Mouse (Mus musculus): ENCODE measurements at regions not wholly inside any gene's neighbourhood (a gene's known extent, or its start where the extent isn't known, plus 50 kb on each side); places are given as distances from the start of the nearest gene placed in this dataset.

DNA sequence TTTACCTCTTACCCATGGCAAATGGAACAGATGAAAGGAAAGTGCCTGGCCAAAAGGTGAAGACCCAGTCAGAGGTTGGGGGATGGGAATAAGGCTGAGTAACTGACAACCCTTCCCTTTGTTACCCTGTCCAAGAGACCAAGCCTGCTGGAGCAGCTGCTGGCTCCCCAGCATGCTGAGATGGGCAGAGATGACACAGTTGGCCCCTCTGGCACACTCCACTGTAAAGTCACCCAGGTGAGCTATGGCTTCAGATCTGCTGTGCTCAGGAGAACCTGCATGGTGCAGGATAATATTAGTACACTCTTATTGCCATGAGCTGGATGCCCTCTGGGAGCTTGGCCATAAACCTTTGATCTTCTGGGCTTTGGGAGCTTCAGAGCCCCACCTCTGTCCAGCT lies 100.3 kb downstream of the Cbln1 start:
- H3K4me3 ChIP-seq (ENCODE audit: low read depth, low read length): no peak overlapping the region
- H3K36me3 ChIP-seq (ENCODE audit: control insufficient read depth, insufficient read depth, low read length): no peaks in the 10 kb centered on the region
- DNase-seq (ENCODE audit: low spot score) (no peak), ATAC-seq (replicated peaks; ENCODE audit: low FRiP score) (no peak)
- no peak overlapping the region for H3K4me2 ChIP-seq
- no peaks in the 10 kb centered on the region for H3K27me3 ChIP-seq (replicated peaks; ENCODE audit: control insufficient read depth, insufficient read depth, low read length)
- H3K9ac ChIP-seq (ENCODE audit: low read depth, low read length): no peak overlapping the region
- no peak overlapping the region for H3K27ac ChIP-seq (ENCODE audit: low read depth, low read length)
- H3K4me1 ChIP-seq (replicated peaks; ENCODE audit: control insufficient read depth, insufficient read depth, low read length): no peaks in the 10 kb centered on the region
- no peaks in the 10 kb centered on the region for H3K9me3 ChIP-seq (ENCODE audit: control insufficient read depth, low read length)

DNA sequence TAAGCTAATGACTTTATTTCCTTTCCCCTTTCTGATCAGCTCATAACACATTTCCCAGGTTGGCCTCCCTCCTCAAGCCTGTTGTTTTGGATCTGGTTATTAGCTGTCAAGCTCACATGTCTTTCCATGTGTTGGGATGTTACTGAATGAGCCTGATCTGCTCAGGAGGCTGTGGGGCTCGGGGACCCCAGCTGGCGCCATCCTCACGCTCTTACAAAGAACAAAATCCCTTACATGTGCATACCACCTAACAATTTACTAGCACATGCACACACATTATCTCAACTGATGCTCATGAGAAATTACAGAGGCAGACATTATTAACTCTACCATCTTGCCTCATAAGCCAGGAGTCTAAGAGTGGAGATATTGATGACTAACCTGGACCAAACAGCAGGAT lies 102.2 kb downstream of the Cbln1 start:
- ATAC-seq (replicated peaks; ENCODE audit: low FRiP score): no peak
- H3K9ac ChIP-seq (ENCODE audit: low read depth, low read length): no peak overlapping the region

DNA sequence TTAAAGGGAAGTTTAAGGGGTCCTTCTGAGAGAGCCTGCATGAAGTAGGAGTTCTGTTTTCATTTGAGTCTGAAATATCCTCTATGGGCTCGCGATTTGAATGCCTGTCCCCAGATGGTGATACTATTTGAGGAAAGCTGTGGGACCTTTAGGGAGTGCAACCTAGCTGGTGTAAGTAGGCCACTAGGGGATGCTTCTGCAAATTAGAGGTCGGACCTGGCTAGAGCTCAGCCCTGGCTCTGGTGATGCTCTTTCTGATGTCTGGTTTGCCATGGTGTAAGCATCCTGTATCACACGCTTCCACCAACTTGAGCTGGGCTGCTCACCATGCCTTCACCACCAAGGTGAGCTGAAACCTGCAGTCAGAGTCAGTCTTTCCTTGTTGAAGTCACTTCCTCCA lies 121.9 kb downstream of the Cbln1 start:
- Histone ChIP-seq H3K27me3 (replicated peaks; ENCODE audit: control insufficient read depth, insufficient read depth, low read length) (no peaks in the 10 kb centered on the region), H3K4me3 (ENCODE audit: low read depth, low read length) (no peak overlapping the region), H3K4me2 (no peak overlapping the region), H3K9me3 (ENCODE audit: control insufficient read depth, low read length) (no peaks in the 10 kb centered on the region), H3K36me3 (ENCODE audit: control insufficient read depth, insufficient read depth, low read length) (no peaks in the 10 kb centered on the region), H3K27ac (ENCODE audit: low read depth, low read length) (no peak overlapping the region), H3K4me1 (replicated peaks; ENCODE audit: control insufficient read depth, insufficient read depth, low read length) (no peaks in the 10 kb centered on the region), H3K9ac (ENCODE audit: low read depth, low read length) (no peak overlapping the region)
- WGBS: 72% methylated on average over 4 of the region's 4 CpGs
- no peak for DNase-seq (ENCODE audit: low spot score)
- ATAC-seq (replicated peaks; ENCODE audit: low FRiP score): no peak

More for the DNA sequence above, 102.2 kb downstream of the Cbln1 start:
- Histone ChIP-seq H3K9me3 (ENCODE audit: control insufficient read depth, low read length) (no peaks in the 10 kb centered on the region), H3K27ac (ENCODE audit: low read depth, low read length) (no peak overlapping the region), H3K36me3 (ENCODE audit: control insufficient read depth, insufficient read depth, low read length) (no peaks in the 10 kb centered on the region), H3K4me3 (ENCODE audit: low read depth, low read length) (no peak overlapping the region), H3K4me1 (replicated peaks; ENCODE audit: control insufficient read depth, insufficient read depth, low read length) (no peaks in the 10 kb centered on the region), H3K4me2 (no peak overlapping the region), H3K27me3 (replicated peaks; ENCODE audit: control insufficient read depth, insufficient read depth, low read length) (no peaks in the 10 kb centered on the region)
- DNase-seq (ENCODE audit: low spot score): no peak
- 76% methylated on average over 3 of the region's 3 CpGs for WGBS

DNA sequence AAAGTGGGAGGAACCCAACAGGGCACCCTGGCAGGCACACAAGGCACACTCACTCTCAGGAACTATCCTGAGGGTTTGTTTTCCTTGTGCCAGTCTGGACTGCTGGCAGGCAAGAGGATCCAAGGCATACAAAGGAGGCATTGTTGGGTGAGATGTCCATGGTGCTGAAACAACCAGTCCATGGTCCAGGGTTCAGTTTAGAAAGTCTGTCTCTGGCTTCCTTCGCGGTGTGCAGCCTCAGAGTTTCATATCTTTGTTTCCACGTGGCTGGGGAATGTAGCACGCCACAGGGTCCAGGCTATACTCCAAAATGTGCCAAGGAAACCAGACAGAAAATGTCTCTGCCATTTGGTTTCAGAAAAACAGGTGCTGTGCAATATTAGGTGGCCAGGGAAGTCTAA lies 122.6 kb downstream of the Cbln1 start:
- Histone ChIP-seq H3K27me3 (replicated peaks; ENCODE audit: control insufficient read depth, insufficient read depth, low read length) (no peaks in the 10 kb centered on the region), H3K27ac (ENCODE audit: low read depth, low read length) (no peak overlapping the region), H3K4me2 (no peak overlapping the region), H3K36me3 (ENCODE audit: control insufficient read depth, insufficient read depth, low read length) (no peaks in the 10 kb centered on the region), H3K9me3 (ENCODE audit: control insufficient read depth, low read length) (no peaks in the 10 kb centered on the region), H3K4me1 (replicated peaks; ENCODE audit: control insufficient read depth, insufficient read depth, low read length) (no peaks in the 10 kb centered on the region), H3K9ac (ENCODE audit: low read depth, low read length) (no peak overlapping the region), H3K4me3 (ENCODE audit: low read depth, low read length) (no peak overlapping the region)
- DNase-seq (ENCODE audit: low spot score) (no peak), ATAC-seq (replicated peaks; ENCODE audit: low FRiP score) (no peak)
- 58% methylated on average over 4 of the region's 4 CpGs for WGBS

DNA sequence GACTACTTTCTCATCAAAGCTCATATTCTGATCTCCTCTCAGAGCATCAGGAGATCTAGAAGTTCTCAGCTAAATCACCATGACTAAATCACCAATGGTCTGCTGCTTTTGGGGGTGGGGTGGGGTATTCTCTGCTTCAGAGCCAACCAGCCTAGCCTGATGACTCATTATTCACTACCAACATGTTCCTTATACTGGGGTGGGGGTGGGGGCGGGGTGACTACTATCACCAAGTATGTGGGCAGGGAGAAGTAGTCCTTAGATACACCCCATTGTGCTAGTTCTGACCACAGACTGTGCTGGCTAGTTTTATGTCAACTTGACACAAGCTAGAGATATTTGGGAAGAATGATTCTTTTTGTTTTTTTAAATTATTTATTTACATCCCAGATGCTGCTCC lies 143.0 kb downstream of the Cbln1 start:
- H3K9ac ChIP-seq (ENCODE audit: low read depth, low read length): no peak overlapping the region
- H3K4me1 ChIP-seq (replicated peaks; ENCODE audit: control insufficient read depth, insufficient read depth, low read length): no peaks in the 10 kb centered on the region
- no peak for ATAC-seq (replicated peaks; ENCODE audit: low FRiP score)
- H3K9me3 ChIP-seq (ENCODE audit: control insufficient read depth, low read length): no peaks in the 10 kb centered on the region
- no peaks in the 10 kb centered on the region for H3K27me3 ChIP-seq (replicated peaks; ENCODE audit: control insufficient read depth, insufficient read depth, low read length)
- WGBS: 82% methylated on average over 1 of the region's 1 CpGs
- no peak overlapping the region for H3K27ac ChIP-seq (ENCODE audit: low read depth, low read length)
- DNase-seq (ENCODE audit: low spot score): no peak
- H3K4me2 ChIP-seq: no peak overlapping the region
- no peak overlapping the region for H3K4me3 ChIP-seq (ENCODE audit: low read depth, low read length)
- H3K36me3 ChIP-seq (ENCODE audit: control insufficient read depth, insufficient read depth, low read length): no peaks in the 10 kb centered on the region

DNA sequence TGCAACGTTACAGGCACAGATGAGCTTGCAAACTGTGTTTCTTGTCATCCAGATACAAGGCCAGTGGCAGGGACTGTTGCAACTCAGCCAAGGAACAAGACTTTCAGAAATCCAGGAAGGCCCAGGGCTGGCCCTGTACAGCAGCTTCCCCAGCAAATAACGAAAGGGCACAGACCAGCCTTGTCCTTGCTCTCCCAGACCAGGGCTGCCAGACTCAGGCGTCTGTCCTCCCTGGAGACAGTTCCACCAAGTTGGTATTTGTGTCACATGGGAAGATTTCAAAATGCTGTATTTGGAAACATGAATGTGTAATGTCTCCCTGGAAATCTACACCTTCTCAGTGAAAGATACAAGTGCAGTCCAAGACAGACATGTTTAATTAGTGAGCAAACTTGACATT lies 157.8 kb downstream of the Cbln1 start:
- H3K9ac ChIP-seq (ENCODE audit: low read depth, low read length): no peak overlapping the region
- ATAC-seq (replicated peaks; ENCODE audit: low FRiP score): no peak
- no peak overlapping the region for H3K27ac ChIP-seq (ENCODE audit: low read depth, low read length)
- DNase-seq (ENCODE audit: low spot score): no peak
- H3K9me3 ChIP-seq (ENCODE audit: control insufficient read depth, low read length): no peaks in the 10 kb centered on the region
- no peaks in the 10 kb centered on the region for H3K4me1 ChIP-seq (replicated peaks; ENCODE audit: control insufficient read depth, insufficient read depth, low read length)
- no peak overlapping the region for H3K4me2 ChIP-seq
- no peak overlapping the region for H3K4me3 ChIP-seq (ENCODE audit: low read depth, low read length)
- no peaks in the 10 kb centered on the region for H3K27me3 ChIP-seq (replicated peaks; ENCODE audit: control insufficient read depth, insufficient read depth, low read length)
- no peaks in the 10 kb centered on the region for H3K36me3 ChIP-seq (ENCODE audit: control insufficient read depth, insufficient read depth, low read length)
- 60% methylated on average over 3 of the region's 3 CpGs for WGBS

DNA sequence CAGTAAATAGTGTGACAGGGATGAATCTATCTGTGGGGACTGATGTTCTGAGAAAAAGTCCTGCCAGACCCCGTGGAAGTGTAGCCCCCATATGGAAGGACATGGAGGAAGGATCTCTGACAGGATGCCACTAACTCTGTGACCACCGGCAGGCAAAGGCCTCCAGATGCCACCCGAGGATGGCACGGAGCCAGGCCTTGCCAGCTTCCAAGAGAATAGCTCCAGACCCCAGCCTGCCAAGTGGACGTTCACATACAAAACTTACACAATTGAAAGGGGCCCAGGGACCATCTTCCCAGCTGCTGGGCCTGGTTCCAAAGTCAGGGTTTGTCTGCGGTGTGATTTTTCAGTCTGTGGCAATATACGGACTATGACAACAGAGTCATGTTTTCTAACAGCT lies 161.1 kb downstream of the Cbln1 start:
- no peak overlapping the region for H3K9ac ChIP-seq (ENCODE audit: low read depth, low read length)
- H3K36me3 ChIP-seq (ENCODE audit: control insufficient read depth, insufficient read depth, low read length): no peaks in the 10 kb centered on the region
- H3K4me1 ChIP-seq (replicated peaks; ENCODE audit: control insufficient read depth, insufficient read depth, low read length): no peaks in the 10 kb centered on the region
- H3K4me2 ChIP-seq: no peak overlapping the region
- DNase-seq (ENCODE audit: low spot score) (no peak), ATAC-seq (replicated peaks; ENCODE audit: low FRiP score) (no peak)
- no peak overlapping the region for H3K4me3 ChIP-seq (ENCODE audit: low read depth, low read length)
- 86% methylated on average over 7 of the region's 7 CpGs for WGBS
- no peak overlapping the region for H3K27ac ChIP-seq (ENCODE audit: low read depth, low read length)
- H3K9me3 ChIP-seq (ENCODE audit: control insufficient read depth, low read length): no peaks in the 10 kb centered on the region
- H3K27me3 ChIP-seq (replicated peaks; ENCODE audit: control insufficient read depth, insufficient read depth, low read length): no peaks in the 10 kb centered on the region

DNA sequence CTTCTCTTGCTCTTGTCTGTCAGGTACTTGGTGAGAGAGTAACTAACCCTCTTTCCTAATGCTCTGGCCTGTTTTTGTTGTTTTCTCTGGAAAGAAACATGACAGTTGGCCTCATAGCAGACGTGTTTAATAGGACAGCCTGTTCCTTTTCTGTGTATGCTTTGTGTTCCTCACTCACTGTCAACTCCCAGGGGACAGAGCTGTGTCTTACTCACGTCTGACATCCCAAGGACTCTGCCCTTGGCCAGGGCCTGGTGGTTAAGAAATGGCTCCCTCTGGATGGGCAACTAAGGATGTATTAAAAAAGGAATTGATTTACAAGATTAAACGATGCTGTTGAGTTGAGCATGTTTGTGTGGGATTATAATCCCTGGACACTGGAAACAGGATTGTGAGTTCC lies 164.1 kb downstream of the Cbln1 start:
- DNase-seq (ENCODE audit: low spot score): no peak
- no peak for ATAC-seq (replicated peaks; ENCODE audit: low FRiP score)
- no peaks in the 10 kb centered on the region for H3K4me1 ChIP-seq (replicated peaks; ENCODE audit: control insufficient read depth, insufficient read depth, low read length)
- H3K36me3 ChIP-seq (ENCODE audit: control insufficient read depth, insufficient read depth, low read length): no peaks in the 10 kb centered on the region
- no peak overlapping the region for H3K27ac ChIP-seq (ENCODE audit: low read depth, low read length)
- WGBS: 62% methylated on average over 3 of the region's 3 CpGs
- no peak overlapping the region for H3K9ac ChIP-seq (ENCODE audit: low read depth, low read length)
- H3K27me3 ChIP-seq (replicated peaks; ENCODE audit: control insufficient read depth, insufficient read depth, low read length): no peaks in the 10 kb centered on the region
- H3K9me3 ChIP-seq (ENCODE audit: control insufficient read depth, low read length): no peaks in the 10 kb centered on the region
- H3K4me3 ChIP-seq (ENCODE audit: low read depth, low read length): no peak overlapping the region
- no peak overlapping the region for H3K4me2 ChIP-seq

DNA sequence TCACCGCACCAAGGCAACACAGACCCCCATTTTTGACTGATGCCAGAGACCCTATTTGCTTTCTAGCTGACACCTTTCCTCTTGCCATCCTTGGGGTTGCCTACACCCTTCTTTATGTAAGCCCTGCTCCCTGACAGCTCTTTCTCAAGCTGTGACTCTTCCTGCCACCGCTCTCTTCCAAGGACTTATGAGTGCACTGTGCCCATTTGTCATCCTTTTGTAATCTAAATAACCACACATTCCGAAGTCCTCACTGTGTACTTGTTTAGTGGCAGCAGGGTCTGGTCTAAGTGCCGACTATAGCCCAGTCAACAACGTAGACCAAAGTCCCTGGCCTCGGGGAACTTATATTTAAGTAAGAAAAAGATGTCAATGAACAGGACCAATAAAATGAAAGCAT lies 167.4 kb downstream of the Cbln1 start:
- no peak overlapping the region for H3K4me3 ChIP-seq (ENCODE audit: low read depth, low read length)
- 81% methylated on average over 6 of the region's 6 CpGs for WGBS
- H3K27ac ChIP-seq (ENCODE audit: low read depth, low read length): no peak overlapping the region

More for the DNA sequence above, 167.4 kb downstream of the Cbln1 start:
- DNase-seq (ENCODE audit: low spot score) (no peak), ATAC-seq (replicated peaks; ENCODE audit: low FRiP score) (no peak)
- no peaks in the 10 kb centered on the region for H3K36me3 ChIP-seq (ENCODE audit: control insufficient read depth, insufficient read depth, low read length)
- H3K9ac ChIP-seq (ENCODE audit: low read depth, low read length): no peak overlapping the region
- H3K4me1 ChIP-seq (replicated peaks; ENCODE audit: control insufficient read depth, insufficient read depth, low read length): no peaks in the 10 kb centered on the region
- no peak overlapping the region for H3K4me2 ChIP-seq
- H3K9me3 ChIP-seq (ENCODE audit: control insufficient read depth, low read length): no peaks in the 10 kb centered on the region
- H3K27me3 ChIP-seq (replicated peaks; ENCODE audit: control insufficient read depth, insufficient read depth, low read length): no peaks in the 10 kb centered on the region

Data from liver, embryonic 11.5 days (tissue).